Mouse (Mus musculus) stomach, postnatal 0 days (tissue): Measurements from ENCODE around the gene Ap2s1.

ENCODE experiments used
- CTCF ChIP-seq: IDR thresholded peaks from 2 replicates; pipeline ENCODE4 v1.5.1; 2016; ENCODE audit warnings: antibody characterized with exemption, low read depth, mild to moderate bottlenecking, moderate library complexity
- EP300 ChIP-seq: optimal IDR thresholded peaks from 2 replicates; pipeline ENCODE3; 2016; ENCODE audit warnings: antibody characterized with exemption

DNA sequence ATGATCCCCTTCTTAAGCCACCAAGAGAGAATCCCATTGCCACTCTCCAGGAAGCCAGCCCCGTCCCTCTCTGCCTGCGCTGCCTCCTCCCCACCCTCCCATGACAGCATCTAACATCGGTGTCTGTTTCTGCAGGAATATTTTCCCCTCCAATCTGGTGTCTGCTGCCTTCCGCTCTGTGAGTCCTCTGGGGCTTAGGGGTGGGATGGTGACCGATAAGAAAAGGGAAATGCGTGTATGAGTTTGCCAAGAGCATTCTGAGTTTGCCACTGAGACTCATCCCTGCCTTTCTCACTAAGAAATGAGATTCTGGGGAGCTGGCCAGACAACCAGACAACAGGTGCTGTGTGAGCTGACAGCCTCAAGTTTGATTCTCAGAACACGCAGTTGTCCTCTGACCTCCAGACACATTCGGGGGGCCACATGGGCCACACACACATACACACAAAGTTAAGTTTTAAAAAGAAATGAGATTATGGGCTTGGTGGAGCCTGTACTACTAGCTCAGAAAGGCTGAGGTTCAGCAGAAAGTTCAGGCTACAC, 47.4 kb downstream of the Ap2s1 start:
- TF ChIP-seq CTCF, result no peak
- no peak for TF ChIP-seq EP300
